Mouse (Mus musculus): ENCODE measurements around the gene Tceanc2. TPM values are rescaled to one million over a fixed set of nuclear protein-coding genes. Genes with fewer than 3 reads are reported as not detected.

The Tceanc2 gene
- total and polyA plus RNA-seq, 3 experiments = 1.9 to 9.4 TPM; not detected in 1

GRCm38 (mm10) chr4:107208880-107209279, 30.0 kb upstream of the Tceanc2 start, which contains the start of gene Ldlrad1 (continued):
- TF ChIP-seq ZKSCAN1 (IDR thresholded peaks at IDR 0.05; ENCODE audit: low read depth, low read length) = no peak
- TF ChIP-seq MYB (IDR thresholded peaks at IDR 0.05; ENCODE audit: low read depth, low read length) = no peak
- no peak for TF ChIP-seq RCOR1 (IDR thresholded peaks at IDR 0.05; ENCODE audit: low read depth, low read length)

- peaks cover 8 to 14% of the 10 kb centered on the region in 2 experiments for H3K4me1 ChIP-seq (ENCODE audit: control insufficient read depth in 1 of 2, insufficient read depth in 2 of 2, low read length in 2 of 2)
- no peak overlapping the region for H3K27ac ChIP-seq (ENCODE audit: control insufficient read depth, low read depth, low read length)
- no peaks in the 10 kb centered on the region for H3K79me2 ChIP-seq (ENCODE audit: control insufficient read depth, insufficient read depth, low read length, poor library complexity)
- H3K4me3 ChIP-seq (ENCODE audit: control insufficient read depth in 1 of 2, insufficient read depth in 1 of 2, low read depth in 2 of 2, low read length in 2 of 2) = no peak overlapping the region
- H3K27me3 ChIP-seq (ENCODE audit: control insufficient read depth in 1 of 2, insufficient read depth in 2 of 2, low read length in 2 of 2) = no peaks in the 10 kb centered on the region
- no peak for TF ChIP-seq MYC (IDR thresholded peaks at IDR 0.05; ENCODE audit: low read depth, low read length)
- TF ChIP-seq TBP (IDR thresholded peaks at IDR 0.05; ENCODE audit: low read depth, low read length) = no peak
- TF ChIP-seq EP300 (IDR thresholded peaks at IDR 0.05; ENCODE audit: low read depth in 1 of 2, low read length in 2 of 2) = no peak
- TF ChIP-seq KAT2A (conservative IDR thresholded peaks at IDR 0.05; ENCODE audit: low read depth, low read length) = no peak
- TF ChIP-seq MAZ (IDR thresholded peaks at IDR 0.05; ENCODE audit: low read depth, low read length) = no peak
- no peak for TF ChIP-seq UBTF (IDR thresholded peaks at IDR 0.05; ENCODE audit: borderline replicate concordance, insufficient read depth, low read depth, low read length)
- DNase-seq (ENCODE audit: low read depth, low spot score) = no peak
- H3K36me3 ChIP-seq (ENCODE audit: control insufficient read depth in 1 of 2, insufficient read depth in 2 of 2, low read length in 2 of 2) = peaks cover 2 to 7% of the 10 kb centered on the region in 2 experiments; a peak in 3 of 4 replicates
- H3K9ac ChIP-seq (ENCODE audit: control insufficient read depth, low read depth, low read length, poor library complexity, severe bottlenecking) = no peak overlapping the region
- H3K9me3 ChIP-seq (replicated peaks; ENCODE audit: insufficient read depth, low read length) = no peaks in the 10 kb centered on the region
Measured at GRCm38 (mm10) chr4:107207016-107207415, 28.1 kb upstream of the Tceanc2 start.

- no peaks in the 10 kb centered on the region for H3K9me3 ChIP-seq (replicated peaks; ENCODE audit: insufficient read depth, low read length)
- H3K27me3 ChIP-seq (ENCODE audit: control insufficient read depth in 1 of 2, insufficient read depth in 2 of 2, low read length in 2 of 2) = no peaks in the 10 kb centered on the region
- H3K79me2 ChIP-seq (ENCODE audit: control insufficient read depth, insufficient read depth, low read length, poor library complexity) = no peaks in the 10 kb centered on the region
- H3K4me3 ChIP-seq (ENCODE audit: control insufficient read depth in 1 of 2, insufficient read depth in 1 of 2, low read depth in 2 of 2, low read length in 2 of 2) = no peak overlapping the region
- no peak overlapping the region for H3K9ac ChIP-seq (ENCODE audit: control insufficient read depth, low read depth, low read length, poor library complexity, severe bottlenecking)
- TF ChIP-seq USF1 (IDR thresholded peaks at IDR 0.05; ENCODE audit: low read depth, low read length) (no peak), ELF1 (IDR thresholded peaks at IDR 0.05; ENCODE audit: low read depth, low read length) (no peak), SMC3 (IDR thresholded peaks at IDR 0.05; ENCODE audit: low read depth, low read length) (no peak), GATA1 (IDR thresholded peaks at IDR 0.05; ENCODE audit: low read depth, low read length) (no peak), ZNF384 (IDR thresholded peaks at IDR 0.05; ENCODE audit: low read depth, low read length) (no peak)
- no peaks in the 10 kb centered on the region for H3K4me1 ChIP-seq (ENCODE audit: control insufficient read depth in 1 of 2, insufficient read depth in 2 of 2, low read length in 2 of 2)
- peaks cover 0 to 21% of the 10 kb centered on the region in 2 experiments; a peak in 2 of 4 replicates for H3K36me3 ChIP-seq (ENCODE audit: control insufficient read depth in 1 of 2, insufficient read depth in 2 of 2, low read length in 2 of 2)
- DNase-seq (ENCODE audit: low read depth, low spot score) = no peak
- H3K27ac ChIP-seq (ENCODE audit: control insufficient read depth, low read depth, low read length) = no peak overlapping the region
Measured at GRCm38 (mm10) chr4:107203001-107203400, 24.1 kb upstream of the Tceanc2 start.

All from MEL (cell line).